Mouse (Mus musculus) stomach, postnatal 0 days (tissue): ENCODE measurements at regions not wholly inside any gene's neighbourhood (a gene's known extent, or its start where the extent isn't known, plus 50 kb on each side); places are given as distances from the start of the nearest gene placed in this dataset.

Experiments used
- ATAC-seq: fragments of 200-750 bp; cut with Nextera tagmentation; 2 replicates; pipeline ENCODE4 v1.8.0; 2017; ENCODE audit not compliant: low FRiP score, low TSS enrichment
- DNase-seq: peaks from one replicate; pipeline ENCODE4 v3.0.0-alpha.2; 2016; ENCODE audit warnings: low spot score
- H3K27ac ChIP-seq: fragments of 300-500 bp; sonication (generic); replicated peaks from 2 replicates; pipeline ENCODE4 v1.5.1; 2014; ENCODE audit warnings: mild to moderate bottlenecking, control low read depth
- H3K27me3 ChIP-seq: fragments of 300-500 bp; sonication (generic); 2 replicates; pipeline ENCODE4 v1.6.1; 2014; ENCODE audit warnings: low read length; ENCODE audit not compliant: control insufficient read depth, insufficient read depth
- H3K36me3 ChIP-seq: fragments of 300-500 bp; sonication (generic); 2 replicates; pipeline ENCODE4 v1.6.1; 2014; ENCODE audit warnings: low read length, mixed read lengths; ENCODE audit not compliant: control insufficient read depth, insufficient read depth
- H3K4me1 ChIP-seq: fragments of 300-500 bp; sonication (generic); replicated peaks from 2 replicates; pipeline ENCODE4 v1.6.1; 2014; ENCODE audit warnings: antibody characterized with exemption; ENCODE audit not compliant: control insufficient read depth, insufficient read depth
- H3K4me2 ChIP-seq: fragments of 300-500 bp; sonication (generic); replicated peaks from 2 replicates; pipeline ENCODE4 v1.6.1; 2014; ENCODE audit warnings: low read depth, mild to moderate bottlenecking, control low read depth, moderate library complexity
- H3K4me3 ChIP-seq: fragments of 300-500 bp; sonication (generic); 2 replicates; pipeline ENCODE4 v1.5.1; 2014; ENCODE audit warnings: low read depth, low read length, control low read depth
- H3K9ac ChIP-seq: fragments of 300-500 bp; sonication (generic); 2 replicates; pipeline ENCODE4 v1.6.1; 2014; ENCODE audit warnings: mild to moderate bottlenecking, low read length, control low read depth, mixed read lengths
- H3K9me3 ChIP-seq: fragments of 300-500 bp; sonication (generic); 2 replicates; pipeline ENCODE4 v1.6.1; 2016; ENCODE audit warnings: low read length; ENCODE audit not compliant: control insufficient read depth
- CTCF ChIP-seq: IDR thresholded peaks from 2 replicates; pipeline ENCODE4 v1.5.1; 2016; ENCODE audit warnings: antibody characterized with exemption, low read depth, mild to moderate bottlenecking, moderate library complexity
- EP300 ChIP-seq: optimal IDR thresholded peaks from 2 replicates; pipeline ENCODE3; 2016; ENCODE audit warnings: antibody characterized with exemption
- WGBS: fragments of 180-500 bp; shearing (Covaris S2); extraction: QIAGEN DNeasy Blood & Tissue Kit; methylation state at CpG from one replicate; pipeline ENCODE4 v1.1.7; 2014; 5-methylcytosine and 5-hydroxymethylcytosine counted together

GRCm38 (mm10) chr3:115779144-115779890 lies 64.4 kb upstream of the S1pr1 start:
- no peak for TF ChIP-seq CTCF
- TF ChIP-seq EP300: no peak
- DNase-seq (no peak), ATAC-seq (no peak)
- H3K36me3 ChIP-seq: no peaks in the 10 kb centered on the region
- H3K9me3 ChIP-seq: no peaks in the 10 kb centered on the region
- H3K4me1 ChIP-seq: no peaks in the 10 kb centered on the region
- no peak overlapping the region for H3K27ac ChIP-seq
- no peaks in the 10 kb centered on the region for H3K27me3 ChIP-seq
- H3K9ac ChIP-seq: no peak overlapping the region
- no peak overlapping the region for H3K4me2 ChIP-seq
- H3K4me3 ChIP-seq: no peak overlapping the region
- 84% methylated on average over 10 of the region's 10 CpGs for WGBS

GRCm38 (mm10) chr3:115779906-115780305 lies 65.0 kb upstream of the S1pr1 start:
- no peak overlapping the region for H3K9ac ChIP-seq
- ATAC-seq: no peak
- 75% methylated on average over 5 of the region's 5 CpGs for WGBS
- H3K36me3 ChIP-seq: no peaks in the 10 kb centered on the region
- no peak overlapping the region for H3K4me2 ChIP-seq
- no peaks in the 10 kb centered on the region for H3K9me3 ChIP-seq
- DNase-seq: no peak
- H3K4me1 ChIP-seq: no peaks in the 10 kb centered on the region
- no peak overlapping the region for H3K4me3 ChIP-seq
- no peaks in the 10 kb centered on the region for H3K27me3 ChIP-seq
- TF ChIP-seq EP300: no peak
- TF ChIP-seq CTCF: no peak
- H3K27ac ChIP-seq: no peak overlapping the region

GRCm38 (mm10) chr3:115782726-115783125 lies 67.9 kb upstream of the S1pr1 start:
- H3K4me2 ChIP-seq: no peak overlapping the region
- no peaks in the 10 kb centered on the region for H3K36me3 ChIP-seq
- ATAC-seq (no peak), DNase-seq (no peak)
- no peaks in the 10 kb centered on the region for H3K9me3 ChIP-seq
- no peak overlapping the region for H3K4me3 ChIP-seq
- TF ChIP-seq CTCF (no peak), EP300 (no peak)
- no peak overlapping the region for H3K27ac ChIP-seq
- H3K4me1 ChIP-seq: no peaks in the 10 kb centered on the region
- no peak overlapping the region for H3K9ac ChIP-seq
- no peaks in the 10 kb centered on the region for H3K27me3 ChIP-seq

- TF ChIP-seq EP300: no peak
- no peak for TF ChIP-seq CTCF
- Histone ChIP-seq H3K9ac (no peak overlapping the region), H3K27me3 (no peaks in the 10 kb centered on the region), H3K9me3 (no peaks in the 10 kb centered on the region), H3K27ac (no peak overlapping the region), H3K4me3 (no peak overlapping the region), H3K4me2 (no peak overlapping the region), H3K36me3 (no peaks in the 10 kb centered on the region), H3K4me1 (no peaks in the 10 kb centered on the region)
- WGBS: 70% methylated on average over 1 of the region's 1 CpGs
- DNase-seq (no peak), ATAC-seq (no peak)
These were observed 72.5 kb upstream of the S1pr1 start for GRCm38 (mm10) chr3:115787360-115787759.

- 27% methylated on average over 3 of the region's 3 CpGs for WGBS
- no peak for TF ChIP-seq CTCF
- no peak for TF ChIP-seq EP300
- Histone ChIP-seq H3K4me3 (no peak overlapping the region), H3K36me3 (no peaks in the 10 kb centered on the region), H3K9ac (no peak overlapping the region), H3K27ac (no peak overlapping the region), H3K4me2 (no peak overlapping the region), H3K4me1 (no peaks in the 10 kb centered on the region), H3K9me3 (no peaks in the 10 kb centered on the region), H3K27me3 (no peaks in the 10 kb centered on the region)
- ATAC-seq: no peak
- DNase-seq: no peak
These were observed 73.7 kb upstream of the S1pr1 start for GRCm38 (mm10) chr3:115788525-115788924.

GRCm38 (mm10) chr3:115789063-115789462 lies 74.2 kb upstream of the S1pr1 start:
- no peak for DNase-seq
- H3K27me3 ChIP-seq: no peaks in the 10 kb centered on the region

More at GRCm38 (mm10) chr3:115789063-115789462, 74.2 kb upstream of the S1pr1 start:
- 0 out of 2 replicates have a peak, but pooled peaks cover 3% of the 10 kb centered on the region for H3K4me1 ChIP-seq
- no peaks in the 10 kb centered on the region for H3K36me3 ChIP-seq
- ATAC-seq: no peak
- H3K27ac ChIP-seq: no peak overlapping the region
- no peak overlapping the region for H3K9ac ChIP-seq
- no peak for TF ChIP-seq CTCF
- no peak for TF ChIP-seq EP300
- WGBS: 58% methylated on average over 6 of the region's 6 CpGs
- no peaks in the 10 kb centered on the region for H3K9me3 ChIP-seq
- H3K4me3 ChIP-seq: no peak overlapping the region
- H3K4me2 ChIP-seq: no peak overlapping the region
